Mouse (Mus musculus): ENCODE measurements around the gene Il10rb. TPM values are rescaled to one million over a fixed set of nuclear protein-coding genes. Genes with fewer than 3 reads are reported as not detected.

Il10rb gene
- total RNA-seq, 2 experiments from 2014 or later, result 9.4 to 10.2 TPM

DNA sequence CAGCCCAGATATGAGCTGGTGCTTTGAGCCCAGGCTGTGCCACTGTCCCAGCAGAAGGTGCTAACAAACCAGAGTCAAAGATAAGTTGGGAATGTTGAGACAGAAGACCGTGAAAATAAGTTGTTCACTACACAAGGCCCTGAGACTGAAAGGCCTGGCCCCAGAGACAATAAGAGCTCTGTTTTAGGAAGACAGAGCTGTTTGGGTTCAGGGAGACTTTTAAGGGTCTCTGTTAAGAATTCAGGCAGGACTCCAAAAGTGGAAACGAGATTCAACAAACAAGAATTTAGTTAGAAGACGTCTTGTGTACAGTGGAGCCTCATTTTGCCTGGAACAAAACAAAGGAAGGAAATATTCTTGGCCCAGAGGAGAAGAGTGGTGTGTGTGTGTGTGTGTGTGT, 26.6 kb upstream of the Il10rb start:
- intact Hi-C loops (cut with DNase I), result loop anchor here (10.0 kb wide), 1 partner anchor 105 kb away; the partner anchor contains the start of gene Ifnar1
- DNase-seq (ENCODE audit: low spot score in 2 of 2), result no peak

DNA sequence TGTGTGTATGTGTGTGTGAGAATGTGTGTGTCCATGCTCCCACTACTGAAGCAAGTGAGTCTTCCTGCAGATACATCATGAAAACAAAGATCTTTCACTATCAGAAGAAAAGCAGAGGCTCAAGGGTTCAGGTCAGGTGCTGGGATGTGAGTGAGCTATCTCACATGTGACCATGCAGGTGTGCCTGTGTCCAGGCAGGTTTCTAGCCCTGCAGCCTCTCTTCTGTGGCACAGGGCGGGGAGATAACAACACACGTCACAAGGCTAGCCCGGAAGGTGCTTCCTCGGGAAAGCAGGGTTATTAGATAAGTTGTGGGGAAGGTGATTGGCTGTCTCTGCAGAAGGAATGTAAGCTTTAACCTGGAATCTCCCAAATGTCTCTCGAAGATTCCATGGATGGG, 25.8 kb upstream of the Il10rb start:
- intact Hi-C loops (cut with DNase I), result no loop called here
- no peak for DNase-seq (ENCODE audit: low spot score in 2 of 2)

DNA sequence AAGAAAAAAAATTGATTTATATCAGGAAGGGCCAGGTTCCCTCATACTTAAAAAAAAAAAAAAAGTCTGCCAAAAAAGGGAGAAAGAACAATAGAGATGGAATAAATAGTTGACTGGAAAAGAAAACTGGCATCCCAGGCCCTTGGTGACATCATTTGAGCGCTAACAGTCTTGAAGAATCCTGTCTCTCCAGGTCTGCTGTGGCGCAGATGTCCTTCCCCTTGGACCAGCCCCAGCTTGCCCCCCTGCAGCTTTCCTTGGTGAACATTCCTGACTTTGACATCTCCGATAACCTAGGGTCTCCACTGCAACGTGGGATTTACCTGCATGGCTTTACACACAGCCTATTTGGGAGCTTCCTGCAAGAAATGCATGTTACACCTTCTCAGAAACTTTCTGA, 24.4 kb upstream of the Il10rb start:
- intact Hi-C loops (cut with DNase I), result no loop called here

DNA sequence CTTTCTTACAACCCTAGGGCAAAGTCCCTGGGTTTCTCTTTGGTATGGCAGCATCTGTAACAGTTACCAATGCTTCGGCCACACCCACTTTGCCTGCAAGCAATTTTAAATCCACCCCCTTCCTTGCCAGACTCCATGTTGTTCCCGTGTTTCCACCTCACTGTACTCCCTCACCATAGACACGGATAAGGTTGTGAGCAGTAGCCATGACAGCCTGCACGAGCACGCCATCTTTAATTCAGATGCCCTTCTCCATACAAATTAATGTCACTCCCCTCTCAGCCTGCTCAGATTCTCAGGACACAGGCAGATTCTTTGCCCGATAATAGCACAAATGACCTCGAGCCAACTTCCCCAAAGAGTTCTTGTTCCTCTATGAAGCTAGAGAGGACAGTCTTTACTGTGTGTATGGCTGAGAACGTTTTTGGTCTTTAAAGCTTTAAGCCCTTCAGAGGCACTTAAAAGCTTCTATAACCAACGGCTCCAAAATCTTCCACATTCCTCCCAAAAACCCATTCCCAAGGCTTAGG, 23.6 kb upstream of the Il10rb start:
- no peak for DNase-seq (ENCODE audit: low spot score in 2 of 2)
- intact Hi-C loops (cut with DNase I), result no loop called here

More for the DNA sequence above, 24.4 kb upstream of the Il10rb start:
- no peak for DNase-seq (ENCODE audit: low spot score in 2 of 2)

DNA sequence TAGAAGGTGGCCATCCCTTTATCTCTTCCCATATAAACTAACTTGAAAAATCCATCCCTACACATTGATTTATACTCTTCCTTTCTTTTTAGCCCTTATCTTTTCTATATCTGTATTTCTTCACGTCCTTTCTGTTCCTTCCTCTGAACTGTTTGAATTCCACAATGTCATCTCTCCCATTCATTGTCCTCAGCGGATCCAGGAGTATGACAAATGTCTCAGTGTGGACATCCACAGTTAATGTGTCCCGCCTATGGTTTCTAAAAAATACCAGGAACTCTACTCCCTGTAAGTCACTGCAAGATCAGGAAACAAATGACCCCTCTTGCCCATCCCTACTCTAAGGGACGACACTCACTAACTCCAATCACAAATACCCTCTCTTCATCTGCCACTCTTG, 21.7 kb upstream of the Il10rb start:
- no peak for DNase-seq (ENCODE audit: low spot score in 2 of 2)
- intact Hi-C loops (cut with DNase I), result no loop called here

DNA sequence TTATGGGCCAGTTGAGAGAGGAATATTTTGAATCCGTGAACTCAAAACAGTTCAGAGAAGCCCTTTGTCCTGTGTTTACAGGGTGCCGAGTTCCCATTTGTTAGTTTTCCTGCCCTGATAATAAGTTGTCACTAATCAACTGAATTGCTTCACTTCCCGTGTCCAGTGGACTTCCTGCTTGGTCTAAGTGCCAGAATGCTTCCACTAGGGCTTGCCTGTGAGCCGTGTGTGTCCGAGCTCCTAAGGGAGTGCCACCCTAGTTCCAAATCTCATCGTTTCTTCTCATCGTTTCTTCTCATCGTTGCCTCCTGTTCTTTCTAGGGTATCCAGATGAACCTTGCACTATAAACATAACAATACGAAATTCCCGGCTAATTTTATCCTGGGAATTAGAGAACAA, 20.3 kb upstream of the Il10rb start:
- intact Hi-C loops (cut with DNase I), result no loop called here
- no peak for DNase-seq (ENCODE audit: low spot score in 2 of 2)

DNA sequence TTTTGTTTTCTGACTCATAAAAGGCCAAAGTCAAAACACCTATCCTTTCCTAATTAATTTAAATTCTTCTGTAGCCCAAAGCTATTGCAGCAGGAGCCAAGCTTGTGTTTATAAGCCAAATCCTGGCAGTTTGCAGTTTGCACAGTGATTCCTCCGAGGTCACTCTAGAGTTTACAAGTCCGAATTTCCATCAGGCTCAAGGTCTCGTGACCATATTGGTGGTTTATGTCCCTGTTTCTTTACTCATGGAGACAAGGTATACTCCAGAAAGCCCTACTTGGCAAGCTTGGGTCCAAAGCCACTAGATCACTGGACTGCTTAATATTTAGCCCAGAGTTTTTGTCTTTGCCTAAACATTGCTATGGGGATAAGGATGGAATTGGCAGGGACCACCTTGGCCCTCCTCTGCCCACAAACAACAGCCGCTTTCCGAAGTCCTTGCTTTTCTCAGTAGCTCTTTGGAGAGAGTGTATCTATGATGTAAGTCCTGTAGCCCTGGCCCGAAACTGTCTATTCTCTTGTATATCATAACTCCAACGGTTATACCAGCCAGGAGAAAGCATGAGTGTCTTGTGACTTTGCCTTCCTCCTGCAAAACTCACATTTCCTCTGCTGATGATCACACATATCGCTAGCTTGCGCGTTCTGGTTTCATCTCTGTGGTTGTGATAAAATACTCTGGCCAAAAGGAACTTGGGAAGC, 19.4 kb upstream of the Il10rb start:
- intact Hi-C loops (cut with DNase I), result no loop called here
- no peak for DNase-seq (ENCODE audit: low spot score in 2 of 2)

DNA sequence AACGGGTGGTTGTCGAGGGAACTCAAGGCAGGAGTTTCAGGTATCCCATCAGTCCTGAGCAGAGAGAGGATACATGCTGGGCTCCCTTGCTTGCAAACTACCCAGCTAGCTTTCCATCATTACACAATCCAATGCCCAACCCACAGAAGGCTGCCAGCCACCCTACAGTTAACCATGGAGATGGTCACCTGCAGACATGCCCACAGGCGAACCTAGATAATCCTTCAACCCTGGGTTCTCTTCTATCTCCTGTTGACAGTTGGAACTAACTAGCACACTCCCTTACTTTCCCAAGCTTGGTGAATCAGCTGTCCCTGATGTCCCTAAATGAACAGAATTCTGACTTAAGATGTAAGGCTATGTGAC, 18.9 kb upstream of the Il10rb start:
- intact Hi-C loops (cut with DNase I), result no loop called here
- no peak for DNase-seq (ENCODE audit: low spot score in 2 of 2)

DNA sequence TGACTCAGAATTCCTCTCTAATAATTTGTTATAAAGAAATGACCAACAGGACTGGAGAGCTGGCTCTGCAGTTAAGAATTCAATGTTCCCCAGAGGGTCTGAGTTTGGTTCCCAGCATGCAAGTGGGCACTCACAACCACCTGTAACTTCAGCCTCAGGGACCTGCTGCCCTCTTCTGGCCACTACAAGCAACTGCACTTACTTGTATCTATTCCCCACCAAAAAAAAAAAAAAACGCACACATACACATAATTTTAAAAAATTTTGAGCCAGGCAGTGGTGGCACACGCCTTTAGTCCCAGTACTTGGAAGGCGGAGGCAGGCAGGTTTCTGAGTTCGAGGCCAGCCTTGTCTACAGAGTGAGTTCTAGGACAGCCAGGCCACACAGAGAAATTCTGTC, 15.9 kb upstream of the Il10rb start:
- intact Hi-C loops (cut with DNase I), result no loop called here
- no peak for DNase-seq (ENCODE audit: low spot score in 2 of 2)

DNA sequence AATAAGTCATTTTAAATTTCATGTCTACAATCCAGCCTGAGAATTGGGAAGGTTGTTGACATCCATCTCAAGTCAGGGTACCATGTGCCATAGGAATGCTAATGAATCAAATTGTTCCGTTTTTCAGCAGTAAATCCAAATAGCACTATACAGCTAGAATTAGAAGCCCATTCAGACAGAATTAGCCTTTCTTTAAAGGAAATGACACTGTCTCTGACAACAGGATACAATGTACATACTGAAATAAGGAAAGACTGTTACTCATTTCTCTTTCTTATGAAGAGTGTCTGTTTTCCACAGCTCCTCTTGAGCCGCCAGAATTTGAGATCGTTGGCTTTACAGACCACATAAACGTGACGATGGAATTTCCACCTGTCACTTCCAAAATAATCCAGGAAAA, 14.5 kb upstream of the Il10rb start, which contains the start of gene Gm21970:
TSS of gene Gm21970 (plus strand) at position 301 of the 400 bp plus-strand sequence.
- intact Hi-C loops (cut with DNase I), result no loop called here
- no peak for DNase-seq (ENCODE audit: low spot score in 2 of 2)

DNA sequence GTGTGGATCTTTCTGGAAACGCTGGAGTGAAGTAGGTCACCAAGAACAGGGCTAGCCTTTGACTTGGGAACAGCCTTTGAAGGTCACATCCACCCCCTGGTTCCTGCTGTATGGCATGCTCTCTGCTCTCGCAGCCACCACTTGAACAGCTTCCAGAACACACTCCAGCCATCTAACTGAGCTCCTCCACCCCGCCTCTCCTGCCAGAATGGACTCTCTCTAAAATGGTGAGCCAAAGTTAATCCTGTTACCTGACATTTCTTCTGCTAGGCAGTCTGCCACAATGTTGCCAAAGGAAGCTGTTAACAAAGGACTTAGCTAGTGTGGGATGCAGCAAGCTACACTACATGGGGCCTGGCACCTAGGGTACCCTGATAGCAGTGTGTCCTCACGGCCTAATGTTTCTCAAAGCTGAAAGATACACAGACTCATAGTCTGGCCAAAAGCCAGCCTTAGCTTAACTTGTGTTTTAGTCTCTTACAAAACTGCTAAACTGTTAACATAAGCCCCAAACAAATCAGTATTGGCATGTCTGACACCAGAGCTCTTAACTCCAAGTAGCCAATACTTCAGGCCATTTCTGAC, 11.0 kb upstream of the Il10rb start:
- intact Hi-C loops (cut with DNase I), result loop anchor here (5.0 kb wide), 1 partner anchor 33 kb away; no protein-coding TSS in a partner anchor
- DNase-seq (ENCODE audit: low spot score in 2 of 2), result no peak

DNA sequence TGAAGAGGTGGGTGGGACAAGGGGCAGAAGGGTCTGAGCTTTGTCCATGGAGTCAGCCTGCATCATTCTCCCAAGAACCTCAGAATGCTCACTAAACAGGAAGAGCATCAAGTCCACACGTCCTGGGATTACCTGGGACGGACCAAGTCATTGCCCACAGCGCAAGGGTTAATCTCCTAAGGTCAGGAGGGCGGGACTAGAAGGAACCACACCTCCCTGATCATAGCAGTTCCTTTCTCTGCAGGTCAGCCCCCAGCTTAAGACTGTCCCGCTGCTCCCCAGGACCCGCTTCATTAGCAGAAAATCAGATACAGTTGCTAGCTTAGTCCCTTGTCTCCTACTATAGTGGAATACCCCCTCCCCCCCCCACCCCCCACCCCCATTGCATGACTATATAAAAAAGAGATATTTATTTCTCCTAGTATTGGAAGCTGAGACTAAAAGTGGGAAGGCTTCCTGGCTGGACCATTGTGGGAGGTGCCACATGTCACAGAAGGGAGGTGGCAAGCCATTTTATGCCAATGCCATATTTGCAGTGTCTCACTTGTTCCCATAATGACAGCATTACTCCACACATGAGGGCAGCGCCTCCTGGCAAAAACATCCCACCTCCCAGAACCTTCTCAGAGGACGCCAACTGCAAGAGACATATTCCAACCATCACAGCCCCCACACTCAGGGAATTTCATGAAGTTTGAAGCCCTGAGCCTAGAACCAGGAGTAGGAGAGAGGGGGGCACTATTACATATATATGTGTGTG, 10.2 kb upstream of the Il10rb start:
- intact Hi-C loops (cut with DNase I), result loop anchor here (5.0 kb wide), 1 partner anchor 34 kb away; no protein-coding TSS in a partner anchor
- DNase-seq (ENCODE audit: low spot score in 2 of 2), result no peak

DNA sequence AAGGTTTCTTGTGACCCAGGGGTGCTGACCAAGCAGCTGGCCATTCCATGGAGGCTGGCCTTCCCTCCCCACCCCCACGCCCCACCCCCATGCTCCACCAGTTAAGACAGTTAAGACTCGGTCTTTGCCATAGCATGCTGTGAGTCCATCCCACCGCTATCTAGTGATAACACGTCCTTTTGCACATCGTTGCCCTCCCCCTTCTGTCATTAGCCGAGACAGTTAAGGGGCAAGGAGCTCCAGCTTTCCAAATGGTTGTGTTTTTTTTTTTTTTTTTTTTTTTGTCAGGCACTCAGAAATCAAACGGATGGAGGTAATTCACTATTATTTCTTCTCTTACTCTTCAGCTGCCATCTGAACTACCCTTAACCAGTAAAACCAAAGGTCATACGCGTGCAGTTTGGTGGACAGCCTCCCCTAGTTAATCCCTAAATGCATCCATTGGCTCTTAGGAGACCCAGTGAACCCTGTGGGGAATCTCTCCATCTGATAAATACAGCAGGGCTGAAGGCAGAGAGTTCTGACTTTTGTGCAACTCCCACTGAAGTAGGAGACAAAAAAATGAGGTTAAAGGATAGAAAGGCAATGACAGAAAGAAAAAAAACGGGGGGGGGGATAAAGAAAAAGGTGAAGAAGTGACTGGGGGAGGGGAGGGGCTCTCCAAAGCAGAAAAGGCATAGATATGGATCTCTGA, 9.0 kb upstream of the Il10rb start:
- intact Hi-C loops (cut with DNase I), result loop anchor here (5.0 kb wide), 1 partner anchor 35 kb away; no protein-coding TSS in a partner anchor
- no peak for DNase-seq (ENCODE audit: low spot score in 2 of 2)

DNA sequence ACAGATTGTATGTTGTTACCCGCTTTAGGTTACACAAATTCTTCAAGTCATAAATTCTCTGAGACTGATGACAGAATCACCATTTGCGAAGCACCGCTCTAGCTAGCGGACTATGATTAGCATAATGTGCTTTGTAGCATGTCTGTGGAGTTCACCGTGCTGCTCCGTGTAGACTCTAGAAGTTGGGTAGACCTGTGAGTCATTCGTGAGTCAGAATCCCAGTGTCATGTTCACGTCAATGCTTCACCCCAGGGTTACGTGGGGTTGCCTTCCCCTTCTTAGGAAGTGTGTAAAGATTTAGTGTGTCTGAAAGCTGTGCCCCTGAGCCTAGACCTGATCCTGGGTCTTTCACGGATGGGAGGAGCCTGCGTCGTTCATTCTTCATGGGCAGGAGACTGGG, 7.9 kb upstream of the Il10rb start:
- intact Hi-C loops (cut with DNase I), result loop anchor here (5.0 kb wide), 1 partner anchor 36 kb away; no protein-coding TSS in a partner anchor
- no peak for DNase-seq (ENCODE audit: low spot score in 2 of 2)

DNA sequence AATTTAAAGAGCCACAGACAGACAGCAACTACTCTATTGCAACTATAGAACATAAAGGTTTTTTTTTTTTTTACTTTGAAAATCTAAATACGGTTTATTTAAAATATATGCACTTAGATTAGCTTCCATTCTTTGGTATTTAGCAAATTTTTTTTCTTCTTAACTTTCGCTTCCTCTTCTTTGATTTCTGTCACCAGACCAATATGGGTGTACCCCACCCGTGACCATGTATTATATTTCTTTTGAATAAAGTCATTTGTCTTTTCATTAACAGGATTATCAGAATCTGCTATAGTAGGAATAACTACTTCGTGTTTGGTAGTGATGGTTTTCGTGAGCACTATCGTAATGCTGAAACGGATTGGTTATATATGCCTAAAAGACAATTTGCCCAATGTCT, 7.0 kb upstream of the Il10rb start:
- intact Hi-C loops (cut with DNase I), result loop anchor here (5.0 kb wide), 1 partner anchor 37 kb away; no protein-coding TSS in a partner anchor
- no peak for DNase-seq (ENCODE audit: low spot score in 2 of 2)

DNA sequence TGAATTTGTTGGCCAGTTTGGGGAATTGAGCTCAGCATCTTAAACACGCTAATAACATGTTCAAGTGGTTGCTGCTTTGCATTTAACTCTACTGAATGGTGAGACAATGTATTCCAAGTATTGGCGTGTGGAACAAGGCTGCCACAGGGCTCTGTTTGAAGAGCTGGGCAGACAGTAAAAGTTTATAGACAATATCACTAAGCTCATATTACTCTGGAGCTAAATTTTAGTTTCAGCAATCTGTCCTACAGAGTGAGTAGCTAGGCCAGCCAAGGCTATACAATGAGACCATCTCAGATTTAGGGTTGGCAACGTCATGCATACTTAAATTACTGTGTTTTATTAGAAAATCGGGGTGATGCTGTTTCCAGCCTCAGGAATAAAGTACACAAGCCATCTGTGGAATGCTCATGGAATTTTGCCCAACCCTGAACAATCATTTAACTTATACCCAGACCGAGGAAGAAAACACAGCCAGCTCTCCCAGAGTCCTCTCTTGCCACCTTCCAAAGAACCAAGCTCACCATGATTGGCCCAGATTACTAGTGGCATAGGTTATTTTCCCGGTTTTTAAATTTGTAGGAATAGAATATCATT, 4.3 kb upstream of the Il10rb start:
- intact Hi-C loops (cut with DNase I), result no loop called here
- no peak for DNase-seq (ENCODE audit: low spot score in 2 of 2)

DNA sequence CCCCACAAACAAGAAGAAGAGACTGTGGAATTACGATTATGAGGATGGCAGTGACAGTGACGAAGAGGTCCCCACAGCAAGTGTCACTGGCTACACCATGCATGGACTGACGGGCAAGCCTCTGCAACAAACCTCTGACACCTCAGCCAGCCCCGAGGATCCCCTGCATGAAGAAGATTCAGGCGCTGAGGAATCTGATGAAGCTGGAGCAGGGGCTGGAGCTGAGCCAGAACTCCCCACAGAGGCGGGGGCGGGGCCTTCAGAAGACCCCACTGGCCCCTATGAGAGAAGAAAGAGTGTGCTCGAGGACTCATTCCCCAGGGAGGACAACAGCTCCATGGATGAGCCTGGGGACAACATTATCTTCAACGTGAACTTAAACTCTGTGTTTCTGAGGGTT, 2.2 kb upstream of the Il10rb start:
- DNase-seq (ENCODE audit: low spot score in 2 of 2), result no peak
- intact Hi-C loops (cut with DNase I), result no loop called here

DNA sequence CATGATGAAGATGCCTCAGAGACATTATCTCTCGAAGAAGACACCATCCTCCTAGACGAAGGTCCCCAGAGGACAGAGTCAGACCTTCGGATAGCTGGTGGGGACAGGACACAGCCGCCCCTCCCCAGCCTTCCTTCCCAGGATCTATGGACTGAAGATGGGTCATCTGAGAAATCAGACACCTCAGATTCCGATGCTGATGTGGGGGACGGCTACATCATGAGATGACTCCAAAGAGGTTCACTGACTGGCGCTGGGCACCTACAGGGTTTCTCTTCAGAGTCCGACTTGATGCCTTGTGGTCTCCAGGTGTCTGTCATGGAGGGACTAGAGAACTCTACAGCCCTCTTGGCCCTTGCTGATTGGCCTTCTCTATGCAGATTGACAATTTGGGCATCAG, 1.8 kb upstream of the Il10rb start:
- no peak for DNase-seq (ENCODE audit: low spot score in 2 of 2)

DNA sequence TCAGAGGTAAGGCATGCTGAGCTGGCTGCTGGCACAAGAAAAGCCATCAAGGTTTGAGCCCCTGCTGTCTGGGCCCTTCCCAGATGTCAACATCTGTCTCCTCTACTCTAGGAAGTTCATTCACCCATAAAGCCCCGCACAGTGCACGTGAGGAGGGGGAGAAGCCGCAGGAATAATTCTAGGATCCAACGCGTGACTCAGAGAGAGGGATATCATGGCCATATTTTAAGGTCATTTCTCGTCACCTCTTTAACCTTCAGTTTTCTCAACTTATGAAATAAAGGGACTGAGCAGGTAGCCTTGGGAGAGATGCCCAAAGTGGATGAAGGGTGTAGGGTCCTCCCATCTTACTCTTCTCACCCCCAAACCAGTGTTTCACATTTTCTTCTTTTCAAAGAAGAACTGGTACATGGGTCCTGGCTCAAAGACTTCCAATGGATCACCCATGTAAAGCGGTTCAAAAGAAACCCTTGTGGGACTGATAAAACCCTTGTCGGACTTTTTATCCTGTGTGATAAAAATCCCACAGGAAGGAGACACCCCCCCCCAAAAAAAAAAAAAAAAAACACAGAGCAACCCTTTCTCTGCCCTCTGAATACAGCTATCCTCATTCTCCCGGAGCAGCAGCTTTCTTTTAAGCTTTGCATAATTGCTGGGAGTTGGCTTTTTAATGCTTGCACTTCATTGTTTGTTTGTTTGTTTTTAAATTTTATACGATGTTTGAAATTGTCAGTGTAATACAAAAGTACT, 961 bp upstream of the Il10rb start:
- intact Hi-C loops (cut with DNase I), result no loop called here
- DNase-seq (ENCODE audit: low spot score in 2 of 2), result no peak

More for the DNA sequence above, 1.8 kb upstream of the Il10rb start:
- intact Hi-C loops (cut with DNase I), result no loop called here

Data from left cerebral cortex, postnatal 36 days (tissue).